Mouse (Mus musculus) T-helper 1 cell (primary cell): ENCODE measurements around the gene Yy1.

Experiments used
- in situ Hi-C: fragments of 300-600 bp; cut with MboI, MseI; formaldehyde crosslinking; loops from one replicate; pipeline ENCODE4 v1.15.1; 2025; ENCODE audit warnings: high pct_unique_total_duplicates

Yy1 gene

GRCm38 (mm10) chr12:108766866-108767265 lies 25.9 kb upstream of the Yy1 start:
- in situ Hi-C loops = loop anchor here (25.0 kb wide), 1 partner anchor 155 kb away; no protein-coding TSS in a partner anchor

GRCm38 (mm10) chr12:108768196-108768854 lies 24.4 kb upstream of the Yy1 start:
- in situ Hi-C loops = loop anchor here (25.0 kb wide), 1 partner anchor 156 kb away; no protein-coding TSS in a partner anchor

DNA sequence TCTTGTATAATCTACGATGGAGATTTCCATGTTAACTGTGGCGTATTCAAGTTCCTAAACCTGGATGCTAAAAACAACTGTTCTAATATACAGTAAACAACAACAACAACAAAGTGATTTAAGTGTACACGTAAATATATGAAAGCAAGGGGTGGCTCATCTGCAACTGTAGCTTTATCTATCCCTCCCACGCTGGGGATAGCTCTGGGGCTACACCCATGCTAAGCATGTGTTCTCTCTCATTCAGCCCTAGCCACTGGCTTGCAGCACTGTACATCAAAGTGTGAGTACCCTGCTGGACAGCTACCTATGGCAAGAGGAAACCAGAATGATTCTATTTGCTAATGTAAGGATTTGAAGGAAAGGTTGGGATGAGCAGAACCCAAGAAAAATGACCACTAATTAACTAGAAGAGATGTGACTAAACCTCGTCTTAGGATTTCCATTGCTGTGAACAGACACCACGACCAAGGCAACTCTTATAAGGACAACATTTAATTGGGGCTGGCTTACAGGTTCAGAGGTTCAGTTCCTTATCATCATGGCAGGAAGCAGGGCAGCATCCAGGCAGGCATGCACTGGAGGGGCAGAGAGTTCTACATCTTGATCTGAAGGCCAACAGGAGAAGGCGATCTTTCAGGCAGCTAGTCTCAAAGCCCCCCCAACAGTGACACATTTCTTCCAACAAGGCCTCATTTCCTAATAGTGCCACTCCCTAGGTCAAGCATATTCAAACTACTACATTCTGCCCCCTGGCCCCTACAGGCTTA lies 12.5 kb upstream of the Yy1 start:
- in situ Hi-C loops = no loop called here

- in situ Hi-C loops = no loop called here
These were observed 7.6 kb upstream of the Yy1 start for GRCm38 (mm10) chr12:108785161-108785560.

DNA sequence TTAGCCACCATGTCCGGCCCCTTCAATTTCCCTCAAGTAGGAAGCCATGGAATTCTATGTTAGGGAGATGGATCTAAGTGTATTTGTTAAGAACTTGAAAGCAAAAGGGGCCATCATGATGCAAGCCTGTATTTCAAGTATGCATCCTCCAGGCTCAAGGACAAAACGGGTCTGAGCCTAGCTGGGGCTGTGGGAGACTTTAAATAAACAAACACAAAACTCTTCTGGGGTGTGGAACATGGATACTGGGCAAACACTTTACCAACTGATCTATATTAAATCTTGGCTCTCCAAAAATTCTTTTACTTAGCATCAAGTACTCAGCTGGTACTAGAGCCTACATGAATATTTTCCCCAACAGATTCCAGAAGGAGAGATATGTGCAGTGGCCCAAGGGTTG lies 5.4 kb upstream of the Yy1 start:
- in situ Hi-C loops = no loop called here

GRCm38 (mm10) chr12:108792152-108792545 lies 624 bp upstream of the Yy1 start:
- in situ Hi-C loops = no loop called here

GRCm38 (mm10) chr12:108793453-108793941 lies 724 bp downstream of the Yy1 start:
- in situ Hi-C loops = no loop called here

GRCm38 (mm10) chr12:108794078-108794711 lies 1.4 kb downstream of the Yy1 start:
- in situ Hi-C loops = no loop called here

DNA sequence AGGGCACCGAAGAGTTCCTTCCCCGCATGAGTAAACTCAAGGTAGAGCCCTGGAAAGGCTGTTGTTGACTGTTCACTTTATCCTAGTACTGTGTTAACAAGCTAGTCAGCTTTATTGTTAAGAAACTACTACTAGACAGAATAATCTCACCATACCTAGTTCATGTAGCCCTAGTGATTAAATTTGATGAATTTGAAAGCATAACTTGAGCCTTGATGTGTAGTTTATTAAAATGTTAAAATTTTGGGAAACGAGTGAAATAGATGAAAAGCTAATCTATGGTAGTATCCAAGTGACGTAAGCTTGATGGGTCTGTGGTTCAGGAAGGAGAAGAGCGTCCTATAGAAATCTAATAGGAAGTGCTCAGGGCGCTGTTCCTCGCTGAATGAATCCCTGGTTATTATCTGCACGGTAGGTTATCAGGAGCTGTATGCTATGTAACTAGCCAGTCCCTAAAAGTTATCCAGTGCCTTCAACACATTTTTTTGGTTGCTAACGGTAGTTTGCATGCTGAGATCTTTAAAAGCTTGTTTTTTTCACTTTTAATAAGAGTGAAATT lies 2.3 kb downstream of the Yy1 start:
- in situ Hi-C loops = no loop called here

DNA sequence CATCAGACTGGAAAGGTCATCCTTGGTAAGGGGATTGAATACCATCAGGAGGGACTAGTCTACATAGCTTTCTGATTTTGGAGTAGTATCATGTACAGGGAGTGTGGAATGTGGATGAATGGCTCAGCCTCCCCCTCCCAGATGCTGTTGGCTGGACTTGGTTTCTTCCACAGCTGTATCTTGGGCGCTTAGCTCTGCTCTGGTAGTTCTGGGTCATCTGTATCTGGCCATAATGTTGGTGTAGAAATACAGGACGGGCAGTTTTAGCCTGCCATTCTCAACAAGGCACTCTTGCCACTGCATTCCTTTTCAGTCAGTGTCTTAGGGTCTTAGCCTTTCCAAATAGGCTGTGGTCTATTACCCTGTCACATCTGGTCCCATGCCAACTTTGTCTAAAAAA lies 8.8 kb downstream of the Yy1 start:
- in situ Hi-C loops = no loop called here

- in situ Hi-C loops = no loop called here
These were observed 11.6 kb downstream of the Yy1 start for GRCm38 (mm10) chr12:108804388-108804787.

GRCm38 (mm10) chr12:108808465-108808864 lies 15.7 kb downstream of the Yy1 start:
- in situ Hi-C loops = no loop called here

- in situ Hi-C loops = no loop called here
These were observed 17.0 kb downstream of the Yy1 start for GRCm38 (mm10) chr12:108809771-108810170.

DNA sequence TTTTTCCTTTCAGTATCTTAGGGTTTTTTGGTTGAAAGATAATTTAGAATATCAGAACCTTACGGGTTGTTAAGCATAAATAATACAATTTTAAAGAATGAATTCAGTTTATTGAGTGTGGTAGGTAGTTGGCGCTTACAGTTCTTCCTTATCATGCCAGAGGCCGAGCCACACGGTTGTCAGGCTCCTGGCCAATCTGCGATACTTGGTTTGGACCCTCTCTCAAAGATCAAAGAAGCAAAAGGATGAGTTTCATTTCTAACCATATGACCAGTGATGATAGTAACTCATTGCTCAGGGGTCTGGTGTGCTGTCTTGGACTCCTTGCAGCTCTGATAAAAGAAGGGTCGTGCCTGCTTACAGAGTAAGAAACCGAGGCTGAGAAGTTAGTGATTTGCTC lies 17.5 kb downstream of the Yy1 start:
- in situ Hi-C loops = no loop called here

DNA sequence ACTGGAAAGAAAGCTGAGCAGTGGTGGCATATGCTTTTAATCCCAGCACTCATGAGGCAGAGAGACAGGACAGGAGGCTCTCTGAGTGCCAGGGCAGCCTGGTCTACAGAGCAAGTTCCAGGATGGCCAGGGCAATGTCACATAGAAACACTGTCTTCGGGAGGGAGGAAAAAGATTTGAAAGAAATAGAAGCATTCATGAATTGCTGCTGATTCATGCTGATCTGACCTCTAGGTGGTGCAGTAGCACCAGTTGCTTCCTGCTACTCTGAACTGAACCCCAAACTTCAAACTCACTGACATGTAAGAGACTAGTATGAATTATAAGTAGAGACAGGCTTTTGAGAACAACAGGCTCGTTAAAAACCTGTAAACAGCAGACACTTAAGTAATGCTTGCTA lies 18.4 kb downstream of the Yy1 start:
- in situ Hi-C loops = no loop called here

DNA sequence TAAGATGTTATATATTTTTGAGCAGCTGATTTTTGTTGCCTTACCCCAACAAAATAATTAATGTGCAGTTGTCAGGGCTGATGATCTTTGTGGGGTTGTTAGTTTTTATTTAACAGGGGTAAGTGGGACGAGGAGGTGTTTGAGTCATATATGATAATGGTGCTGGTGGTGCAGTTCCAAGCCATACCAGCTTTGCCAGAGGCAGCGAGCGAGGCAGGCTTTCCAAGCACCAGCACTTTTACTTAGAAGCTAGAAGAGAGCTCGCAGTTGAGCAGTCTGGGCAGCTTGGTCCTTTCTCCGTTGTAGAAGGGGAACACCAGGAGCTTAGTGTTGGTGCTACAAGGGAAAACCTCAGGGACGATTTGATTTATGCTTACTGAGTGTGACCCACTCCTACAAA lies 19.7 kb downstream of the Yy1 start:
- in situ Hi-C loops = no loop called here

GRCm38 (mm10) chr12:108814470-108814869 lies 21.7 kb downstream of the Yy1 start:
- in situ Hi-C loops = no loop called here

DNA sequence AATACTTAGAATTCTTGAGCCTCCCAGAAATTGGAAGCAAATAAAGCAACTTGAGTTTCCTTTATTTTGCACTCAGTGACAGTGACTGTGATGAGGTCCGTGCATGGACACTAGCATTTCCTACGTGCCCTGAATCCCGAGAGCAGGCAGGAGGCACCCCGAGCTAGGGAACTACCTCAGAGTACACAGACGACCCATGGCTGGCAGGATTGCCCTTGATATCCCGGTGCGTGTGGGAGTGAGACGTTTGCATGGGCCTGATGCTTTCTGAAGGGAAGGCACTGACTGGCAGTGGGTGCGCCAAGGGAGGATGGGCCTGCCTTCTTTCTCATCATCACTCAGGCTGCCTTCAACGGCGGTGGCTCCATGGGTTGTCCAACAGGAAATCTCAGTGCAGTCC lies 23.8 kb downstream of the Yy1 start:
- in situ Hi-C loops = no loop called here

- in situ Hi-C loops = no loop called here
These were observed 27.7 kb downstream of the Yy1 start for GRCm38 (mm10) chr12:108820461-108820860.

GRCm38 (mm10) chr12:108823036-108823435 lies 30.3 kb downstream of the Yy1 start:
- in situ Hi-C loops = no loop called here

GRCm38 (mm10) chr12:108824225-108824874 lies 31.6 kb downstream of the Yy1 start:
- in situ Hi-C loops = no loop called here
